Mouse (Mus musculus) cerebellum, adult 2 months (tissue): ENCODE measurements around the gene Kirrel. TPM values are rescaled to one million over a fixed set of nuclear protein-coding genes. Genes with fewer than 3 reads are reported as not detected.

Source experiments
- DNase-seq, 2 experiments: peaks; one replicate each; pipeline ENCODE4 v3.0.0; 2021
- H3K27ac ChIP-seq: fragments of 200-500 bp; 2 replicates; pipeline ENCODE4 v1.5.1; 2012; ENCODE audit warnings: low read length, control low read depth, inconsistent platforms; ENCODE audit not compliant: insufficient read depth
- H3K27me3 ChIP-seq: fragments of 200-500 bp; 2 replicates; pipeline ENCODE4 v1.6.1; 2012; ENCODE audit warnings: inconsistent platforms, mild to moderate bottlenecking, low read length, moderate library complexity; ENCODE audit not compliant: control insufficient read depth, insufficient read depth
- H3K4me1 ChIP-seq: fragments of 200-500 bp; 2 replicates; pipeline ENCODE4 v1.6.1; 2011; ENCODE audit warnings: low read length; ENCODE audit not compliant: control insufficient read depth, insufficient read depth
- H3K4me3 ChIP-seq: fragments of 200-500 bp; replicated peaks from 2 replicates; pipeline ENCODE3; 2011; ENCODE audit warnings: mild to moderate bottlenecking, low read depth, low read length, control low read depth; ENCODE audit not compliant: insufficient read depth
- CTCF ChIP-seq: fragments of 200-500 bp; IDR thresholded peaks from 2 replicates; pipeline ENCODE4 v1.5.1; 2011; ENCODE audit warnings: low read depth, mild to moderate bottlenecking, control low read depth, low read length, moderate library complexity, borderline replicate concordance; ENCODE audit not compliant: insufficient read depth
- POLR2A ChIP-seq: fragments of 200-500 bp; IDR thresholded peaks from 2 replicates; pipeline ENCODE4 v1.6.1; 2011; ENCODE audit warnings: low read length, control low read depth, borderline replicate concordance; ENCODE audit not compliant: insufficient read depth
- WGBS: fragments of 180-500 bp; shearing (Covaris S2); methylation state at CpG from one replicate; pipeline ENCODE4 v1.1.7; 2018; 5-methylcytosine and 5-hydroxymethylcytosine counted together
- polyA plus RNA-seq: library from polyadenylated mRNA; depleted of rRNA; stranded (reverse); fragments of >200 nt; gene quantifications from 2 replicates; pipeline ENCODE4 v1.2.3, GENCODE M21; 2012; rRNA removed

The Kirrel gene
- 5.6 and 6.1 TPM in 2 replicates for polyA plus RNA-seq

- Histone ChIP-seq H3K4me1 (no peaks in the 10 kb centered on the region), H3K27me3 (peaks cover 1% of the 10 kb centered on the region; the same call in 1 of the 2 replicates), H3K4me3 (peak within 1 kb of the TSS; percentile 46), H3K27ac (no peak within 1 kb of the TSS)
- TF ChIP-seq POLR2A (no peak), CTCF (no peak)
- under 1% methylated on average over 44 of the region's 45 CpGs for WGBS
- DNase-seq = peak; percentile 28 to 40
Observed at GRCm38 (mm10) chr3:87174096-87174768, at the start of gene Kirrel. Kirrel (minus strand) TSS chr3:87174747.

DNA sequence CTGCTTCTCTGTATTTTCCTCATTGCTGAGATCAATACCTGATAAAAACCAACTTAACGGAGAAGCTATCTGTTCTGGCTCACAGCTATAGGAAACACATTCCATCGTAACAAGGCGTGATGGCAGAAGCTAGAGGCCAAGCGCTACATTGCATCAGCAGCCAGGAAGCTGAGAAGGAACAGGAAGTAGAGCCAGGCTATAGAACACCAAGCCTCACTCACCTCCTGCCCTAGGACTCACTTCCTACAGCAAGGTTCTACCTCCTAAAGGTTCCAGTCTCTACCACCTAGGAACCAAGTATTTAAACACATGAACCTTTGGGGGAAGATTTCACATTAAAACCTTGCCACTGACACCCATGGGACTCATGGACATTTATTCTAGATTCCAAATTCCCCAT is 49.1 kb upstream of the Kirrel start:
- Histone ChIP-seq H3K27ac (no peak overlapping the region), H3K4me1 (no peaks in the 10 kb centered on the region), H3K27me3 (no peaks in the 10 kb centered on the region; the same call in 1 of the 2 replicates), H3K4me3 (no peak overlapping the region)
- TF ChIP-seq POLR2A (no peak), CTCF (no peak)
- DNase-seq = no peak
- 89% methylated on average over 4 of the region's 4 CpGs for whole genome bisulfite sequencing

DNA sequence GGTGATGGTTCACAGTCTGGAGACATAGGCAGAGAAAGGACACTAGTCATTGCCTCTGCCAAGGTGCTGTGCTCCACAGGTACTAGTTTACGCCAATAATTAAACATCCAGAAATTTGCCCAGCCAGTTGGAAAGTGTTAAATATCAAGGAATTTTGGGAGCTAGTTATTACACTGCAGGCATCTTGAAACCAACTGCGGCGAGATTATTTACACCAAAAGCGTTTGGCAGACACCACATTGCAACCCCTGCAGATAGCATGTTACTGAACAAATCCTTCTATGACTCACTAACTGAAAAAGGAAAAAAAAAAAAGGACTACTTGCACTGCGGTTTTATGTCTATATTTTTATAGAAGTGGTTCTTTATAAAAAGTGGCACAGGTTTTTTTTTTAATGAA is 47.8 kb upstream of the Kirrel start:
- H3K27ac ChIP-seq = no peak overlapping the region
- no peak overlapping the region for H3K4me3 ChIP-seq
- TF ChIP-seq CTCF = no peak
- TF ChIP-seq POLR2A = no peak
- peak in 1 of 2 experiments; percentile 9 for DNase-seq
- no peaks in the 10 kb centered on the region for H3K4me1 ChIP-seq
- no peaks in the 10 kb centered on the region; the same call in 1 of the 2 replicates for H3K27me3 ChIP-seq
- 16% methylated on average over 5 of the region's 5 CpGs for WGBS

DNA sequence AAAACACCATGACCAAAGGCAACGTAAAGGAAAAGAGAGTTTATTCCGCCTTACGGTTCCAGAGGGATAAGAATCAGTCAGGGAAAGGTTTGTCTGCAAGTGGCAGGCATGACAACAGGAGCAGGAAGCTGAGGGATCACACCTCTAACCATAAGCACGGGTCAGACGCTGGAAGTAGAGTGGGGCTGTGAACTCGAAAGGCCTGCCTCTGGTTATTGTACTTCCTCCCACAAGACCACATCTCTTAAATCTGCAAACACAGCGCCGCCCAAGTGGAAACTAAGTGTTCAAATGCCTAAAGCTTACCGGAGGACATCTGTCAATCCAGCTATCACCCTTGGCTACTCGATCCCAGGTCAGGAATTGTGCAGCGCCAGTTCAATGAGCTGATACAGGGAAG is 40.6 kb upstream of the Kirrel start:
- Histone ChIP-seq H3K4me1 (no peaks in the 10 kb centered on the region), H3K4me3 (no peak overlapping the region), H3K27ac (no peak overlapping the region), H3K27me3 (no peaks in the 10 kb centered on the region; the same call in 1 of the 2 replicates)
- TF ChIP-seq CTCF = no peak
- TF ChIP-seq POLR2A = no peak
- 84% methylated on average over 11 of the region's 11 CpGs for WGBS
- no peak for DNase-seq

- Histone ChIP-seq H3K4me3 (no peak overlapping the region), H3K27me3 (no peaks in the 10 kb centered on the region; the same call in 1 of the 2 replicates), H3K27ac (no peak overlapping the region), H3K4me1 (no peaks in the 10 kb centered on the region)
- 78% methylated on average over 19 of the region's 19 CpGs for WGBS
- no peak for DNase-seq
- TF ChIP-seq POLR2A = no peak
- TF ChIP-seq CTCF = no peak
Observed at GRCm38 (mm10) chr3:87214221-87214864, 39.8 kb upstream of the Kirrel start.

- Histone ChIP-seq H3K27me3 (no peaks in the 10 kb centered on the region), H3K4me1 (no peaks in the 10 kb centered on the region), H3K4me3 (no peak overlapping the region), H3K27ac (no peak overlapping the region)
- WGBS = 56% methylated on average over 5 of the region's 5 CpGs
- TF ChIP-seq POLR2A = no peak
- no peak for TF ChIP-seq CTCF
- DNase-seq = no peak
Observed at GRCm38 (mm10) chr3:87206336-87207075, 32.0 kb upstream of the Kirrel start.

GRCm38 (mm10) chr3:87196637-87197036 is 22.1 kb upstream of the Kirrel start:
- TF ChIP-seq CTCF (no peak), POLR2A (no peak)
- DNase-seq = no peak
- Histone ChIP-seq H3K27me3 (no peaks in the 10 kb centered on the region), H3K4me3 (no peak overlapping the region), H3K4me1 (no peaks in the 10 kb centered on the region), H3K27ac (no peak overlapping the region)
- 8% methylated on average over 6 of the region's 6 CpGs for WGBS
